Mouse (Mus musculus) heart, embryonic 15.5 days (tissue): ENCODE measurements around the gene Tcp11l1. TPM values are rescaled to one million over a fixed set of nuclear protein-coding genes. Genes with fewer than 3 reads are reported as not detected.

Source experiments
- ATAC-seq: fragments of 200-750 bp; cut with Nextera tagmentation; replicated peaks from 2 replicates; pipeline ENCODE4 v1.8.0; 2017; ENCODE audit warnings: low read depth, moderate TSS enrichment; ENCODE audit not compliant: insufficient number of reproducible peaks, insufficient read depth, low FRiP score
- H3K27ac ChIP-seq: fragments of 300-500 bp; sonication (generic); 2 replicates; pipeline ENCODE4 v1.5.1; 2015; ENCODE audit warnings: mild to moderate bottlenecking, inconsistent platforms
- H3K27me3 ChIP-seq: fragments of 300-500 bp; sonication (generic); 2 replicates; pipeline ENCODE4 v1.6.1; 2015; ENCODE audit warnings: inconsistent platforms
- H3K36me3 ChIP-seq: fragments of 300-500 bp; sonication (generic); 2 replicates; pipeline ENCODE4 v1.6.1; 2015; ENCODE audit warnings: mild to moderate bottlenecking, inconsistent platforms
- H3K4me1 ChIP-seq: fragments of 300-500 bp; sonication (generic); replicated peaks from 2 replicates; pipeline ENCODE4 v1.6.1; 2015; ENCODE audit warnings: inconsistent platforms
- H3K4me2 ChIP-seq: fragments of 300-500 bp; sonication (generic); 2 replicates; pipeline ENCODE4 v1.6.1; 2015; ENCODE audit warnings: inconsistent platforms, mild to moderate bottlenecking, moderate library complexity
- H3K4me3 ChIP-seq: fragments of 300-500 bp; sonication (generic); 2 replicates; pipeline ENCODE4 v1.5.1; 2015; ENCODE audit warnings: mild to moderate bottlenecking, inconsistent platforms
- H3K9ac ChIP-seq: fragments of 300-500 bp; sonication (generic); 2 replicates; pipeline ENCODE4 v1.6.1; 2015; ENCODE audit warnings: mild to moderate bottlenecking, inconsistent platforms
- H3K9me3 ChIP-seq: fragments of 300-500 bp; sonication (generic); replicated peaks from 2 replicates; pipeline ENCODE4 v1.6.1; 2016; ENCODE audit warnings: inconsistent platforms
- WGBS: fragments of 180-500 bp; shearing (Covaris S2); methylation state at CpG from one replicate; pipeline ENCODE4 v1.1.7; 2015; ENCODE audit warnings: mixed read lengths; 5-methylcytosine and 5-hydroxymethylcytosine counted together
- polyA plus RNA-seq: library from polyadenylated mRNA; unstranded; fragments of >200 nt; fragmentation: Nextera tagmentation; extraction: Ambion mirVana; gene quantifications from 2 replicates; pipeline ENCODE4 v1.2.1, GENCODE M21; 2015

Gene Tcp11l1
- polyA plus RNA-seq, 1 experiment from 2014 or later = 27.9 TPM

- Histone ChIP-seq H3K4me1 (no peaks in the 10 kb centered on the region), H3K27ac (no peak overlapping the region), H3K4me2 (no peak overlapping the region), H3K4me3 (no peak overlapping the region), H3K27me3 (no peaks in the 10 kb centered on the region), H3K36me3 (no peaks in the 10 kb centered on the region), H3K9me3 (no peaks in the 10 kb centered on the region), H3K9ac (no peak overlapping the region)
- no peak for ATAC-seq
- WGBS = 82% methylated on average over 3 of the region's 3 CpGs
Observed at GRCm38 (mm10) chr2:104677326-104677725, 34.6 kb downstream of the Tcp11l1 start.

- 0 out of 2 replicates have a peak, but pooled peaks cover 4% of the 10 kb centered on the region for H3K36me3 ChIP-seq
- H3K9me3 ChIP-seq = no peaks in the 10 kb centered on the region
- H3K4me3 ChIP-seq = no peak overlapping the region
- H3K4me2 ChIP-seq = no peak overlapping the region
- H3K9ac ChIP-seq = no peak overlapping the region
- H3K4me1 ChIP-seq = no peaks in the 10 kb centered on the region
- H3K27ac ChIP-seq = no peak overlapping the region
- no peak for ATAC-seq
- H3K27me3 ChIP-seq = no peaks in the 10 kb centered on the region
Observed at GRCm38 (mm10) chr2:104671724-104672123, 40.2 kb downstream of the Tcp11l1 start.

GRCm38 (mm10) chr2:104669122-104669804 lies 42.7 kb downstream of the Tcp11l1 start:
- no peaks in the 10 kb centered on the region for H3K4me1 ChIP-seq
- H3K4me2 ChIP-seq = no peak overlapping the region
- no peak overlapping the region for H3K27ac ChIP-seq
- no peak overlapping the region for H3K9ac ChIP-seq
- 82% methylated on average over 6 of the region's 6 CpGs for WGBS
- no peak for ATAC-seq
- no peak overlapping the region for H3K4me3 ChIP-seq
- peaks cover 25% of the 10 kb centered on the region for H3K36me3 ChIP-seq
- H3K27me3 ChIP-seq = no peaks in the 10 kb centered on the region
- H3K9me3 ChIP-seq = no peaks in the 10 kb centered on the region

GRCm38 (mm10) chr2:104663372-104664100 lies 48.4 kb downstream of the Tcp11l1 start:
- WGBS = 81% methylated on average over 8 of the region's 8 CpGs
- no peak for ATAC-seq
- no peak overlapping the region for H3K4me2 ChIP-seq
- peaks cover 55% of the 10 kb centered on the region for H3K36me3 ChIP-seq
- H3K9ac ChIP-seq = no peak overlapping the region
- H3K9me3 ChIP-seq = no peaks in the 10 kb centered on the region
- H3K4me1 ChIP-seq = no peaks in the 10 kb centered on the region
- no peak overlapping the region for H3K4me3 ChIP-seq
- no peak overlapping the region for H3K27ac ChIP-seq
- H3K27me3 ChIP-seq = no peaks in the 10 kb centered on the region

GRCm38 (mm10) chr2:104658659-104659058 lies 53.3 kb downstream of the Tcp11l1 start:
- no peak overlapping the region for H3K4me3 ChIP-seq
- no peaks in the 10 kb centered on the region for H3K27me3 ChIP-seq
- no peak overlapping the region for H3K4me2 ChIP-seq
- no peak overlapping the region for H3K27ac ChIP-seq
- no peaks in the 10 kb centered on the region for H3K4me1 ChIP-seq
- peaks cover 56% of the 10 kb centered on the region for H3K36me3 ChIP-seq
- no peaks in the 10 kb centered on the region for H3K9me3 ChIP-seq
- 89% methylated on average over 1 of the region's 1 CpGs for WGBS
- no peak for ATAC-seq
- no peak overlapping the region for H3K9ac ChIP-seq

GRCm38 (mm10) chr2:104615985-104616711 lies 95.8 kb downstream of the Tcp11l1 start:
- no peak overlapping the region for H3K4me2 ChIP-seq
- no peaks in the 10 kb centered on the region for H3K4me1 ChIP-seq
- 91% methylated on average over 4 of the region's 4 CpGs for WGBS
- H3K9ac ChIP-seq = no peak overlapping the region
- H3K4me3 ChIP-seq = no peak overlapping the region
- no peak overlapping the region for H3K27ac ChIP-seq
- ATAC-seq = no peak
- H3K36me3 ChIP-seq = no peaks in the 10 kb centered on the region; the same call in 1 of the 2 replicates
- H3K27me3 ChIP-seq = no peaks in the 10 kb centered on the region
- no peaks in the 10 kb centered on the region for H3K9me3 ChIP-seq

- WGBS = 91% methylated on average over 3 of the region's 3 CpGs
- Histone ChIP-seq H3K4me1 (no peaks in the 10 kb centered on the region), H3K36me3 (no peaks in the 10 kb centered on the region; the same call in 1 of the 2 replicates), H3K9me3 (no peaks in the 10 kb centered on the region), H3K27me3 (no peaks in the 10 kb centered on the region), H3K4me2 (no peak overlapping the region), H3K9ac (no peak overlapping the region), H3K27ac (no peak overlapping the region), H3K4me3 (no peak overlapping the region)
- no peak for ATAC-seq
Observed at GRCm38 (mm10) chr2:104614786-104615185, 97.2 kb downstream of the Tcp11l1 start.

Other genes with a start within 250 kb of the Tcp11l1 start
- 34.5 and 36.9 TPM in 2 replicates for gene Hipk3, start 217.7 kb downstream of the Tcp11l1 start, polyA plus RNA-seq
- 49.1 and 51.7 TPM in 2 replicates for gene Cstf3, start 121.6 kb downstream of the Tcp11l1 start, polyA plus RNA-seq
- not detected in 2 replicates for gene Pin1rt1, start 4.2 kb upstream of the Tcp11l1 start, polyA plus RNA-seq
- gene Depdc7, start 30.7 kb upstream of the Tcp11l1 start, polyA plus RNA-seq = 4.7 and 4.8 TPM in 2 replicates
- gene Qser1, start 104.6 kb upstream of the Tcp11l1 start, polyA plus RNA-seq = 5.8 and 6.5 TPM in 2 replicates
- gene Prrg4, start 137.7 kb upstream of the Tcp11l1 start, polyA plus RNA-seq = 0.94 and 2.3 TPM in 2 replicates
- 5.1 and 9.0 TPM in 2 replicates for gene Ccdc73, start 155.6 kb upstream of the Tcp11l1 start, polyA plus RNA-seq